Mouse (Mus musculus) liver, embryonic 11.5 days (tissue): ENCODE results near the gene Tdpoz4. TPM values are rescaled to one million over a fixed set of nuclear protein-coding genes. Genes with fewer than 3 reads are reported as not detected.
"Not testable (repeated sequence)": the region's sequence is repeated elsewhere in the genome, so short reads cannot be mapped to it uniquely, and the experiment has no call there.

Experiments used
- ATAC-seq: fragments of 200-750 bp; cut with Nextera tagmentation; replicated peaks from 2 replicates; pipeline ENCODE4 v1.8.0; 2017; ENCODE audit warnings: moderate number of reproducible peaks, mild to moderate bottlenecking, moderate TSS enrichment, moderate library complexity; ENCODE audit not compliant: low FRiP score
- DNase-seq: peaks from one replicate; pipeline ENCODE4 v3.0.0-alpha.2; 2017; ENCODE audit warnings: low spot score
- H3K27ac ChIP-seq: fragments of 300-500 bp; sonication (generic); 2 replicates; pipeline ENCODE4 v1.5.1; 2014; ENCODE audit warnings: mild to moderate bottlenecking, low read depth, low read length, control low read depth
- H3K27me3 ChIP-seq: fragments of 300-500 bp; sonication (generic); replicated peaks from 2 replicates; pipeline ENCODE4 v1.6.1; 2014; ENCODE audit warnings: low read length, mixed read lengths; ENCODE audit not compliant: control insufficient read depth, insufficient read depth
- H3K36me3 ChIP-seq: fragments of 300-500 bp; sonication (generic); 2 replicates; pipeline ENCODE4 v1.6.1; 2014; ENCODE audit warnings: mild to moderate bottlenecking, low read length, moderate library complexity, mixed read lengths; ENCODE audit not compliant: control insufficient read depth, insufficient read depth
- H3K4me1 ChIP-seq: fragments of 300-500 bp; sonication (generic); replicated peaks from 2 replicates; pipeline ENCODE4 v1.6.1; 2014; ENCODE audit warnings: low read length, mixed read lengths; ENCODE audit not compliant: control insufficient read depth, insufficient read depth
- H3K4me2 ChIP-seq: fragments of 300-500 bp; sonication (generic); 2 replicates; pipeline ENCODE4 v1.6.1; 2014; ENCODE audit warnings: mild to moderate bottlenecking, control low read depth, moderate library complexity
- H3K4me3 ChIP-seq: fragments of 300-500 bp; sonication (generic); 2 replicates; pipeline ENCODE4 v1.5.1; 2014; ENCODE audit warnings: low read depth, low read length, control low read depth
- H3K9ac ChIP-seq: fragments of 300-500 bp; sonication (generic); 2 replicates; pipeline ENCODE4 v1.6.1; 2014; ENCODE audit warnings: low read depth, low read length, control low read depth
- H3K9me3 ChIP-seq: fragments of 300-500 bp; sonication (generic); 2 replicates; pipeline ENCODE4 v1.6.1; 2016; ENCODE audit warnings: low read length, inconsistent platforms, mixed read lengths; ENCODE audit not compliant: control insufficient read depth
- WGBS: fragments of 180-500 bp; shearing (Covaris S2); extraction: QIAGEN DNeasy Blood & Tissue Kit; methylation state at CpG from one replicate; pipeline ENCODE4 v1.1.7; 2014; 5-methylcytosine and 5-hydroxymethylcytosine counted together
- polyA plus RNA-seq: library from polyadenylated mRNA; unstranded; fragments of >200 nt; fragmentation: Nextera tagmentation; extraction: Ambion mirVana; gene quantifications from 2 replicates; pipeline ENCODE4 v1.2.1, GENCODE M21; 2014

Tdpoz4 gene
- polyA plus RNA-seq = not detected in 2 replicates

- ATAC-seq, H3K4me2 ChIP-seq, H3K9me3 ChIP-seq, H3K9ac ChIP-seq, DNase-seq, H3K36me3 ChIP-seq, H3K4me3 ChIP-seq, H3K4me1 ChIP-seq, H3K27ac ChIP-seq, H3K27me3 ChIP-seq: not testable (repeated sequence)
These were observed at the start of gene Tdpoz4 for GRCm38 (mm10) chr3:93796098-93796497. Tdpoz4 (plus strand) TSS chr3:93796398.

GRCm38 (mm10) chr3:93754022-93754421 is 42.2 kb upstream of the Tdpoz4 start:
- H3K4me3 ChIP-seq, ATAC-seq, DNase-seq, H3K9me3 ChIP-seq, H3K36me3 ChIP-seq, H3K4me1 ChIP-seq, H3K27me3 ChIP-seq, H3K4me2 ChIP-seq, H3K9ac ChIP-seq, H3K27ac ChIP-seq: not testable (repeated sequence)
- WGBS = 89% methylated on average over 18 of the region's 18 CpGs

- 73% methylated on average over 1 of the region's 1 CpGs for WGBS
These were observed 23.5 kb upstream of the Tdpoz4 start, which contains the start of gene Gm5773 for GRCm38 (mm10) chr3:93772700-93773099. Gm5773 (plus strand) TSS chr3:93773000.

GRCm38 (mm10) chr3:93813341-93813740 is 17.1 kb downstream of the Tdpoz4 start:
- H3K36me3 ChIP-seq, H3K4me1 ChIP-seq, ATAC-seq, H3K9ac ChIP-seq, H3K27ac ChIP-seq, DNase-seq, H3K27me3 ChIP-seq, H3K4me2 ChIP-seq, H3K9me3 ChIP-seq, H3K4me3 ChIP-seq: not testable (repeated sequence)

More at GRCm38 (mm10) chr3:93772700-93773099, 23.5 kb upstream of the Tdpoz4 start, which contains the start of gene Gm5773:
- H3K36me3 ChIP-seq, H3K9ac ChIP-seq, H3K27ac ChIP-seq, H3K9me3 ChIP-seq, H3K4me2 ChIP-seq, ATAC-seq, H3K27me3 ChIP-seq, DNase-seq, H3K4me1 ChIP-seq, H3K4me3 ChIP-seq: not testable (repeated sequence)

GRCm38 (mm10) chr3:93825720-93826119 is 29.5 kb downstream of the Tdpoz4 start, which contains the start of gene Tdpoz3:
Tdpoz3 (plus strand) TSS chr3:93826020.
- H3K27ac ChIP-seq, H3K4me1 ChIP-seq, H3K4me3 ChIP-seq, H3K9ac ChIP-seq, H3K27me3 ChIP-seq, DNase-seq, H3K9me3 ChIP-seq, H3K36me3 ChIP-seq, ATAC-seq, H3K4me2 ChIP-seq: not testable (repeated sequence)
- WGBS = 71% methylated on average over 1 of the region's 1 CpGs

Other genes starting within 250 kb of the Tdpoz4 start
- 137 and 144 TPM in 2 replicates for gene S100a10, start 241.3 kb upstream of the Tdpoz4 start, polyA plus RNA-seq
- gene Tdpoz2, start 143.7 kb upstream of the Tdpoz4 start, polyA plus RNA-seq = not detected in 2 replicates
- not detected in 2 replicates for gene Tdpoz1, start 120.1 kb upstream of the Tdpoz4 start, polyA plus RNA-seq
- not detected in 2 replicates for gene Gm37596, start 103.3 kb upstream of the Tdpoz4 start, polyA plus RNA-seq
- not detected in 2 replicates for gene Gm5773, start 23.4 kb upstream of the Tdpoz4 start, polyA plus RNA-seq
- not detected in 2 replicates for gene Tdpoz3, start 29.6 kb downstream of the Tdpoz4 start, polyA plus RNA-seq
- not detected in 2 replicates for gene Gm9117, start 147.1 kb downstream of the Tdpoz4 start, polyA plus RNA-seq
- not detected in 2 replicates for gene Tdpoz5, start 164.9 kb downstream of the Tdpoz4 start, polyA plus RNA-seq